Mouse (Mus musculus) intestine, embryonic 16.5 days (tissue): ENCODE measurements around the gene D030056L22Rik. TPM values are rescaled to one million over a fixed set of nuclear protein-coding genes. Genes with fewer than 3 reads are reported as not detected.
"Not testable (repeated sequence)": the region's sequence is repeated elsewhere in the genome, so short reads cannot be mapped to it uniquely, and the experiment has no call there.

Experiments used
- ATAC-seq: fragments of 200-750 bp; cut with Nextera tagmentation; 2 replicates; pipeline ENCODE4 v1.8.0; 2017; ENCODE audit warnings: moderate TSS enrichment, moderate library complexity
- H3K27ac ChIP-seq: fragments of 300-500 bp; sonication (generic); 2 replicates; pipeline ENCODE4 v1.5.1; 2014; ENCODE audit warnings: mild to moderate bottlenecking, low read length
- H3K27me3 ChIP-seq: fragments of 300-500 bp; sonication (generic); replicated peaks from 2 replicates; pipeline ENCODE4 v1.6.1; 2014; ENCODE audit warnings: low read length, control low read depth, mixed read lengths; ENCODE audit not compliant: control insufficient read depth, insufficient read depth
- H3K36me3 ChIP-seq: fragments of 300-500 bp; sonication (generic); 2 replicates; pipeline ENCODE4 v1.6.1; 2014; ENCODE audit warnings: low read length, control low read depth; ENCODE audit not compliant: control insufficient read depth, insufficient read depth
- H3K4me1 ChIP-seq: fragments of 300-500 bp; sonication (generic); 2 replicates; pipeline ENCODE4 v1.6.1; 2014; ENCODE audit warnings: low read length, control low read depth, mixed read lengths; ENCODE audit not compliant: control insufficient read depth, insufficient read depth
- H3K4me2 ChIP-seq: fragments of 300-500 bp; sonication (generic); 2 replicates; pipeline ENCODE4 v1.6.1; 2014; ENCODE audit warnings: low read depth, low read length, control low read depth
- H3K4me3 ChIP-seq: fragments of 300-500 bp; sonication (generic); 2 replicates; pipeline ENCODE4 v1.5.1; 2014; ENCODE audit warnings: mild to moderate bottlenecking, low read length
- H3K9ac ChIP-seq: fragments of 300-500 bp; sonication (generic); 2 replicates; pipeline ENCODE4 v1.6.1; 2014; ENCODE audit warnings: low read depth, low read length
- H3K9me3 ChIP-seq: fragments of 300-500 bp; sonication (generic); 2 replicates; pipeline ENCODE4 v1.6.1; 2016; ENCODE audit warnings: low read length, control low read depth; ENCODE audit not compliant: control insufficient read depth
- WGBS: fragments of 180-500 bp; shearing (Covaris S2); extraction: QIAGEN DNeasy Blood & Tissue Kit; methylation state at CpG from one replicate; pipeline ENCODE4 v1.1.7; 2014; 5-methylcytosine and 5-hydroxymethylcytosine counted together
- polyA plus RNA-seq: library from polyadenylated mRNA; unstranded; fragments of >200 nt; fragmentation: Nextera tagmentation; extraction: Ambion mirVana; gene quantifications from 2 replicates; pipeline ENCODE4 v1.2.1, GENCODE M21; 2015

The D030056L22Rik gene
- polyA plus RNA-seq, 1 experiment from 2014 or later = 17.6 TPM

DNA sequence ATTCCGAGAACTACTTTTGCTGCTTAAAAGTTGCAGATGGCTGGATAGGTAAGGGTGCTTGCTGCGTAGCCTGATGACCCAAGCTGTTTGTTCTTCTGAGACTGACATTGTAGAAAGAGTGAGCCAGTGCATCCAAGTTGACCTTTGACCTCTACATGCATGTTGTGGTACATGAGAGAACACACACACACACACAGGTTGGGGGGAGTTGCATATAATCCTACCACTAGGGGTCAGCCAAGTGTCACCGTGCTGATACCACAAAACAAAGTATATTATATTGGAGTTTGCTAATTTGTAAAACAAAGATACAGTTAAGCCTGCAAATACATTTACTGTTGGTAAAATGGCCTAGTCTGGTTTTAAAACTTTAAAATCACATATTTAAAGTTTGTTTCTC, 25.4 kb upstream of the D030056L22Rik start:
- H3K4me2 ChIP-seq = no peak overlapping the region
- WGBS = 72% methylated on average over 3 of the region's 3 CpGs
- H3K9me3 ChIP-seq = no peaks in the 10 kb centered on the region
- H3K36me3 ChIP-seq = no peaks in the 10 kb centered on the region
- H3K4me1 ChIP-seq = no peaks in the 10 kb centered on the region
- no peaks in the 10 kb centered on the region for H3K27me3 ChIP-seq
- H3K27ac ChIP-seq = no peak overlapping the region
- no peak overlapping the region for H3K9ac ChIP-seq
- ATAC-seq = no peak
- no peak overlapping the region for H3K4me3 ChIP-seq

DNA sequence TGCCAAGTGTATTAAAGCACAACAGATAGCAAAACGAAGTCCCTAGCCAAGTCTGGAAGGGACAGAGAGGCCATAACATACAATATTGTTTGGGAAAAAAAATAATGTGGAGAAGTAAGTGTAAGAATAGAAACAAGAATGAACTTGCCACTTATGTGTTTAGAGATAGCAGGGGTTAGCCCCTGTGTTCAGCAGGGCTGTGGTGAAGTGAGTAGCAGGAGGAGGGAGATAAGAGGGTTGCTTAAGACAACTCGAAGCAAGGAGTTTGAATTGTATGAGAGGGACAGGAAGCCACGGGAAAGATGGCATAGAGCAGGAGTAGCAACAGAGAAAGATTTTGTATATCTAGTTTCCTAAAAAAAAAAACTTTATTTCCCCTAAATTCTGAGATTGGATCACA, 20.8 kb upstream of the D030056L22Rik start:
- H3K27ac ChIP-seq = no peak overlapping the region
- no peak for ATAC-seq
- H3K27me3 ChIP-seq = no peaks in the 10 kb centered on the region
- no peaks in the 10 kb centered on the region for H3K9me3 ChIP-seq
- H3K4me3 ChIP-seq = no peak overlapping the region
- 81% methylated on average over 3 of the region's 3 CpGs for whole genome bisulfite sequencing
- H3K4me1 ChIP-seq = no peaks in the 10 kb centered on the region
- H3K4me2 ChIP-seq = no peak overlapping the region
- H3K36me3 ChIP-seq = no peaks in the 10 kb centered on the region
- no peak overlapping the region for H3K9ac ChIP-seq

DNA sequence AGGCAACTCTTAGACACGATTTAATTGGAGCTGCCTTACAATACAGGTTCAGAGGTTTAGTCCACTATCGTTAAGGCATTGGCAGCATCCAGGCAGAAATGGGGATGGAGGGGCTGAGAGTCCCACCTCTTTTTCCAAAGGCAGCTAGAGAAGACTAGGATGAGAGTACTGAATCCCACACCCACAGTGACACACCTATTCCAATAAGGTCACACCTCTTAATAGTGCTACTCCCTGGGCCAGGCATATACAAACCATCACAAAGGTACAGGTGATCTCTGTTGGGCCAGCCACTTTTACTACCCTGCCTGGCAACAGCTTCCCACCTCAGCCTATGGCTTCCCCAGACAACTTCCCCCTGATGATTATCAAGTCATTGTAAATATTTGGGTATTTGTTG, 20.2 kb upstream of the D030056L22Rik start:
- WGBS = 88% methylated on average over 2 of the region's 2 CpGs
- Histone ChIP-seq H3K9me3 (no peaks in the 10 kb centered on the region), H3K36me3 (no peaks in the 10 kb centered on the region), H3K27me3 (no peaks in the 10 kb centered on the region), H3K4me2 (no peak overlapping the region), H3K9ac (no peak overlapping the region), H3K4me3 (no peak overlapping the region), H3K4me1 (no peaks in the 10 kb centered on the region), H3K27ac (no peak overlapping the region)
- ATAC-seq = no peak

DNA sequence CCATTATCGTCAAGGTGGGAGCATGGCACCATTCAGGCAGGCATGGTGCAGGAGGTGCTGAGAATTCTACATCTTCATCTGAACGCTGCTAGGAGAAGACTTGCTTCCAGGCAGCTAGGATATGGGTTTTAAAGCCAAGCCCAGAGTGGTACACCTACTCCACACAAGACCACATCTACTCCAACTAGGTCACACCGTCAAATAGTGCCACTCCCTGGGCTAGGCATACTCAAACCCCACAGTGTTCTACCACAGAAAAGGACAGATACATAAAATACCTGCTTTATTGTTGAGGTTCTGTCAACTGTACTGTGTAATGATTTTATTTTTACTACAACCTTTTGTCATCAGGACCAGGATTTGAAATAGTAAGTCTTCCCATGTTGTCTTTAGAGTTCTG, 17.9 kb upstream of the D030056L22Rik start:
- no peak overlapping the region for H3K4me2 ChIP-seq
- no peak overlapping the region for H3K9ac ChIP-seq
- H3K27ac ChIP-seq = no peak overlapping the region
- H3K9me3 ChIP-seq = no peaks in the 10 kb centered on the region
- no peak overlapping the region for H3K4me3 ChIP-seq
- no peaks in the 10 kb centered on the region for H3K36me3 ChIP-seq
- no peak for ATAC-seq
- no peaks in the 10 kb centered on the region for H3K27me3 ChIP-seq
- no peaks in the 10 kb centered on the region for H3K4me1 ChIP-seq
- WGBS = 96% methylated on average over 3 of the region's 3 CpGs

DNA sequence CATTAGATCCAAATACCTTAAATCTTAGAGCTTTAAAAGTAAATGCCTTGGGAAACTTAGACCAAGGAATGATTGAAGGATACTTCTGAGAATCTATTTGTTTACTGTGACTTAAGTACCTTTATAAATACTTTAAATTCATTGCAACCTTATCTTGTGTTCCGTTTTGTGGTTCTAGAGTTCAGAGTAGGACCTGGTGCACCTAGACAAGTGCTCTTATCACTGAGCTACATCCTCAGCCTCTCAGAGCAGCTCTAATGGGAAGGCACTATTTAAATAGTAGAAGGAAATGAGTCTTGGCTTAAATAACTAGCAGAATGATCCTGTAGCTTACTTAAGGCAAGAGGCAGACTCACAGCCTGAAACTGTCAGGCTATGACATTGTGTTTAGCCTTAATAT, 17.4 kb upstream of the D030056L22Rik start:
- no peaks in the 10 kb centered on the region for H3K36me3 ChIP-seq
- H3K27ac ChIP-seq = no peak overlapping the region
- H3K9ac ChIP-seq = no peak overlapping the region
- no peak for ATAC-seq
- H3K4me3 ChIP-seq = no peak overlapping the region
- H3K27me3 ChIP-seq = no peaks in the 10 kb centered on the region
- 50% methylated on average over 1 of the region's 1 CpGs for WGBS
- H3K4me1 ChIP-seq = no peaks in the 10 kb centered on the region
- no peaks in the 10 kb centered on the region for H3K9me3 ChIP-seq
- H3K4me2 ChIP-seq = no peak overlapping the region

DNA sequence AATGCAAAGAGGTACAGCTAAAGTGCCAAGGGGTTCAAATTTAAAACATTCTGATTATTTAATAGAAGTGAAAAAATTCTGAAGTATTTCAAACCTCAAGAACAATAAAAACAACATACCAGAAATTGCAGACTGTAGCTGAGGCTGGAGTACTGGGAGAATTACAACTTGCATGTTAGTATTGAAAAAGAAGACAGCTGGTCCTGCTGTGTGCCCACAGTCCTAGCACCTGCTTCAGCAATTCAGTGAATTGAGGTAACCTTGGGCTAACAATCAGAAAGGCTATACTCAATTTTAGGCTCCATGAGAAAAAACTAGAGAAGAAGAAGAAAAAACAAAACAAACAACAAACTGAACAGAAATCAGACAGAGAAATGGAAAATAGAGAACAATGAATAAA, 4.9 kb upstream of the D030056L22Rik start:
- Histone ChIP-seq H3K36me3 (no peaks in the 10 kb centered on the region), H3K9me3 (no peaks in the 10 kb centered on the region), H3K4me3 (no peak overlapping the region), H3K9ac (no peak overlapping the region), H3K4me2 (no peak overlapping the region), H3K27ac (no peak overlapping the region), H3K27me3 (no peaks in the 10 kb centered on the region), H3K4me1 (no peaks in the 10 kb centered on the region)
- ATAC-seq = no peak

DNA sequence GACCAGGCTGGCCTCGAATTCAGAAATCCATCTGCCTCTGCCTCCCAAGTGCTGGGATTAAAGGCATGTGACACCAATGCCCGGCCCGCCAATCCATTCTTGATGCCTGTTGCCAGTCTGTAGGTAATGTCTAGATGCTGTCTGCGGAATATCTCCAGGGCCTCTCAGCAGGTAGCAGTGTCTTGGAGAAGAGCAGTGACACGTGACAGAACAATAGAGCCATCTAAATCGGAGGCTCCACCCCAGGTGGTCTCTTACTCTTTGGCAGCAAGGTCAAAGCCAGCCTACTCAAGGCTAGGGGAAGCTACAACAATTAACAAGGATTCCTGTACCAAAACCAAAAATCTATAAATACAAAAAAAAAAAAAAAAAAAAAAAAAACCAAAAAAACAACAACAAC, 2.1 kb upstream of the D030056L22Rik start:
- H3K36me3 ChIP-seq = no peaks in the 10 kb centered on the region
- 82% methylated on average over 6 of the region's 6 CpGs for WGBS
- H3K27me3 ChIP-seq = no peaks in the 10 kb centered on the region
- H3K27ac ChIP-seq = no peak overlapping the region
- no peak overlapping the region for H3K4me3 ChIP-seq
- H3K4me1 ChIP-seq = peaks cover 10% of the 10 kb centered on the region
- H3K9me3 ChIP-seq = no peaks in the 10 kb centered on the region
- H3K4me2 ChIP-seq = no peak overlapping the region
- no peak overlapping the region for H3K9ac ChIP-seq
- ATAC-seq = no peak

DNA sequence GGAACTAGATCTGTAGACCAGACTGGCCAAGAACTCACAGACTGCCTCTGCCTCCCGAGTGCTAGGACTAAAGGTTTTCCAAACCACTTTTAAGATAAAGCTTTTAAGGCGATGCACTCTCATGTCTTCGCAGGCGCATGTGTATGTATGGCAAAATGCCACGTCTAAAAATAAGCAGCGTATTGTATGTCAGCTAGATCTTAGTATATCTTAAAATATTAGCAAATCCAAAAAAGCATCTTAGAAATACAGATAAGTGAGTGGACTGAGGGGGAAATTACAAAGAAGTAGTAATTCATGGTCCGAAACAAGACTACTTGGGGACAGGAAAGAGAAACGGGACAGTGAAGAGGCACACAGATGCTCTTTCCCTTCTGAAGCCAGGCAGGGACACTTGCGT, 1.4 kb upstream of the D030056L22Rik start:
- no peak overlapping the region for H3K27ac ChIP-seq
- no peak overlapping the region for H3K9ac ChIP-seq
- no peak for ATAC-seq
- H3K4me1 ChIP-seq = peaks cover 10% of the 10 kb centered on the region
- 82% methylated on average over 9 of the region's 9 CpGs for WGBS
- no peak overlapping the region for H3K4me2 ChIP-seq
- no peak overlapping the region for H3K4me3 ChIP-seq
- no peaks in the 10 kb centered on the region for H3K27me3 ChIP-seq
- H3K9me3 ChIP-seq = no peaks in the 10 kb centered on the region
- no peaks in the 10 kb centered on the region for H3K36me3 ChIP-seq

DNA sequence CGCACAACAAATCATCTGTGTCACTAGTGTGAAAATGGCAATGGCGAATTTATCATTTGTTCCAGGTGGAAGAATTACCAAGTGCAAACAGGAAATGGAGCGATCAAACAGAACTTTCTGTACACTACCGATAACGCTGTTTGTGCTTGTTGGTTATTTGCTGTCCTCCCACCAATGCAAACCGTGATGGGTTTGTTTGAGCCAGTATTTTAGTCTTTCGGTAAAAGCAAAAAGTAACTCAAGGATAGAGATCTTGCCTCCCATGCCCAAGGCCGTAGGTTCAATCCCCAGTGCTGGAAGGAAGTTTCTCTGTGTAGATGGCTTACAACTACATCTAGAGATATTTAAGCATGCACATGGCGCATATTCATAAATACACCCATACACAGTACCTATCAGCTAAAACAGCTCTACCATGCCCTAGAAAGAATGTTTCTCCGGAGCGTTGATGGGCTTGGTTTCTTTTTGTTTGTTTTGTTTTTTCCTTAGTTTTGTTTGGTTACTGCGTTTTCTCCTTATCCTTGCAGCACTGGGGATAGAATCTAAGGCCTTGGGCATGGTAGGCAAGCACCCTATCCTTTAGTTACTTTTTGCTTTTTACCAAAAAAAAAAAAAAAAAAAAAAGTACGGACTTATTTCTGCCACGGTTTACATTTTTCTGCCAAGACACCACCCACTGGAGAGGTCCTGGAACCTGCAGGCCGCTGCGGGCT, 684 bp upstream of the D030056L22Rik start:
- Histone ChIP-seq H3K9me3 (no peaks in the 10 kb centered on the region), H3K36me3 (no peaks in the 10 kb centered on the region), H3K4me2 (peak overlapping the region; percentile 62), H3K27ac (peak overlapping the region; percentile 98), H3K4me3 (peak overlapping the region; percentile 86), H3K9ac (peak overlapping the region; percentile 88), H3K4me1 (peaks cover 10% of the 10 kb centered on the region), H3K27me3 (no peaks in the 10 kb centered on the region)
- ATAC-seq = no peak
- 52% methylated on average over 16 of the region's 16 CpGs for WGBS

DNA sequence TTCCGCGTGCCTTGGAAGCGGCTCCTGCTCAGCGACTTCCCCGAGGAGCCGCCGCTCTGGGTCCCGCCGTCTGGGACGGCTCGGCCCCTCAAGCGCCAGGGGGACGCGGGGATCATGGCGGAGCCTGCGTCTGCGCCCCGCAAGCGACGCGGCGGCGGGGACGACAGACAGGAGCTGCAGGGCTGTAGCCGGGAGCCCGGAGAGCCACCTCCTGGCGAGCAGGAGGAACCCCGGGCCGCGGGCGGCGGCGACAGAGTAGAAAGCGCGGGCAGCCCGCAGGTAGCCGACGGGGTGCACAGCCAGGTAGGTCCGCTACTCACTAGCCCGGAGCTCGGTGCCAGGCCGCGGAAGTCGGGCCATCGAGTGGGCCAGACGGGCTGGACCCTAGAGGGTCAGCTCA, 364 bp downstream of the D030056L22Rik start:
- WGBS = under 1% methylated on average over 39 of the region's 46 CpGs
- not testable (repeated sequence) for H3K9me3 ChIP-seq
- ATAC-seq = peak; percentile 70

More for the DNA sequence above, 364 bp downstream of the D030056L22Rik start:
- not testable (repeated sequence) for H3K4me1 ChIP-seq, H3K27me3 ChIP-seq, H3K36me3 ChIP-seq
- Histone ChIP-seq H3K27ac (peak overlapping the region; percentile 98), H3K4me3 (peak overlapping the region; percentile 86), H3K4me2 (peak overlapping the region; percentile 76), H3K9ac (peak overlapping the region; percentile 88)
